Mouse (Mus musculus) spleen, adult 2 months (tissue): ENCODE results near the gene Enho.

ENCODE experiments used
- CTCF ChIP-seq: fragments of 200-500 bp; IDR thresholded peaks from 2 replicates; pipeline ENCODE4 v1.5.1; 2011; ENCODE audit warnings: mild to moderate bottlenecking, inconsistent platforms; ENCODE audit not compliant: insufficient read depth, insufficient read length, insufficient replicate concordance; ENCODE audit errors: extremely low read depth
- POLR2A ChIP-seq: fragments of 200-500 bp; IDR thresholded peaks from 2 replicates; pipeline ENCODE4 v1.6.1; 2011; ENCODE audit warnings: low read depth, low read length, inconsistent platforms

GRCm38 (mm10) chr4:41653296-41653695 lies 13.2 kb upstream of the Enho start:
- TF ChIP-seq CTCF: peak; percentile 53; the same call in 1 of the 2 replicates
- TF ChIP-seq POLR2A: no peak
